Mouse (Mus musculus): ENCODE measurements around the gene Zbtb7b.

Zbtb7b gene

GRCm38 (mm10) chr3:89337062-89337720 is 57.4 kb downstream of the Zbtb7b start:
- DNase-seq (ENCODE audit: low spot score) = no peak

- DNase-seq (ENCODE audit: low spot score) = no peak
These were observed 58.0 kb downstream of the Zbtb7b start for GRCm38 (mm10) chr3:89336529-89336928.

GRCm38 (mm10) chr3:89333053-89333452 is 61.5 kb downstream of the Zbtb7b start:
- DNase-seq (ENCODE audit: low spot score) = no peak

- no peak for DNase-seq (ENCODE audit: low spot score)
These were observed 62.1 kb downstream of the Zbtb7b start for GRCm38 (mm10) chr3:89332476-89332875.

- no peak for DNase-seq (ENCODE audit: low spot score)
These were observed 62.6 kb downstream of the Zbtb7b start for GRCm38 (mm10) chr3:89332013-89332412.

GRCm38 (mm10) chr3:89331561-89331960 is 63.0 kb downstream of the Zbtb7b start:
- DNase-seq (ENCODE audit: low spot score) = no peak

- DNase-seq (ENCODE audit: low spot score) = peak; percentile 35
These were observed 63.6 kb downstream of the Zbtb7b start for GRCm38 (mm10) chr3:89330948-89331347.

- no peak for DNase-seq (ENCODE audit: low spot score)
These were observed 64.2 kb downstream of the Zbtb7b start for GRCm38 (mm10) chr3:89330346-89330745.

- DNase-seq (ENCODE audit: low spot score) = no peak
These were observed 66.0 kb downstream of the Zbtb7b start for GRCm38 (mm10) chr3:89328623-89329022.
